Mouse (Mus musculus): Measurements from ENCODE around the gene Nectin3.
A peak's percentile ranks its signal among the peaks of the same experiment; 100 is the strongest.

The Nectin3 gene

DNA sequence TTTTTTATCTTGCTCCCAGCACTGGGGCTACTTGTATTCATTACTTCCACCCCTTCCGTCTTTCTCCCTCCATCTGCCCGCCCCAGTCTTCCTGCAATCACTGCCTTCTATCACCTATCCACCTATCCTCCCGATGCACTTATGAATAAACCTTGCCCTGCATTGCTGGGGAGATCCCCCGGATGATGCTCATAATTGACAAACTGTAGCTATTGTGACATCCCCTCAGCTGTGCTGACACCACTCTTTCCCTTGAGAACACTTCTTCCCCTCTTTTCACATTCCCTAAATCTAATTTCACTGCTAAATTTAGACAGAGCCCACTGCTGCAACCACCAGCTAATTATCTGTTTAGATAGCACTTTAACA, at the start of gene Nectin3:
Gene Nectin3, minus strand, starts transcription at position 105 of the 369 bp plus-strand sequence.
- DNase-seq, result peak in 1 of 2 experiments; percentile 0

DNA sequence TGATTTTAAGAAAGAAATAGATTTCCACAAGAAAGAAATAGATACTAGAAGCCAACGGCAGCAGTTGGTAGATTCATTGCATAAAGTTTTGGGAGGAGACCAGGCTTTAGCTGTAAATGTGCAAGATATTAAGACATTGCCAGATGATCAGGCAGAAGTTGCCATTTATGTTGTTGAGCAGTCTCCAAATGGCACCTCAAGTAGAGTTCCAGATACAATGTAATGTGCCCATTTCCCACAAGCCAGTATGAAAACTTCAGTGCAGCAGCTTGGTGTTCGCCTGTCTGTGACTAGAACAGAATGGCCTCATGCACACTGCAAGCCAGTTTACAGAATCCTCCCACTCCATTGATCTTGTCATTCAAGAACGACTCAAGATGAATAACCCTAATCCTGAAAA, 39.8 kb upstream of the Nectin3 start:
- DNase-seq, result no peak

DNA sequence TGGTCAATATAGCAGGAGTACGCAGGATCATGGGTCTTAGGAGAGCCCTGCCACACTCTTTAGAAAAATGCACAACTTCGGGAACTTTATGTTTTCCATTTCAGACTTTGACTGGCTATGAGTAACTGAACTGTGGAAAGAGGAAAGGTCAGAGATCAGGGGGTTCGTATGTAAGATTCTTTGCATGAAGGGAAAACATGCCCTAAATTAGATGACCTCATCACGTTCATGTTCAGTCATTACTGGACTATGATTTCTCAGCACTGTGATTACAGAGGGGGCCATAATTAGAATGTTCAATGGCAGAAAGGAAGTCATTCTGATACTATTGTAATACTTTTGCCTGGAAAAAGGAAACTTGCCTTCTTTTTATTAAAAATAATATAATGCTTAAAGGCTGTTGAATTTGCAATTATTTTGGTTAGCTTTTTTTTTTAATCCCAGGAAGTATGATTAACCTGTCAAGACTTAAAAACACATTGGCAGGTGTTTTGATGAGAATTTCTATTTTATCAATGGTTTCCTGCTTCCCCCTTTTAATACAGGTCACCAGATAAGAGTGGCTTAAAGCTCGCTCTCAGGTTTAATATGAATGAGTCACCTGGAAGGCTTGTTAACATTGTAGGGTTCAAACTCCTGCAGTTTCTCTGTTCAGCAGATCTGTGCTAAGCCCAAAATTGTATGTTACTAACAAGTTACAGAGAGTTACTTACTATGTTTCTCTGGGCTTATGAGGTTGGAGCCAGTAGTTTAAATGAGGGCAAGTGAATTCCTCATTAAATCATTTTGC, 34.3 kb upstream of the Nectin3 start:
- DNase-seq, result no peak

DNA sequence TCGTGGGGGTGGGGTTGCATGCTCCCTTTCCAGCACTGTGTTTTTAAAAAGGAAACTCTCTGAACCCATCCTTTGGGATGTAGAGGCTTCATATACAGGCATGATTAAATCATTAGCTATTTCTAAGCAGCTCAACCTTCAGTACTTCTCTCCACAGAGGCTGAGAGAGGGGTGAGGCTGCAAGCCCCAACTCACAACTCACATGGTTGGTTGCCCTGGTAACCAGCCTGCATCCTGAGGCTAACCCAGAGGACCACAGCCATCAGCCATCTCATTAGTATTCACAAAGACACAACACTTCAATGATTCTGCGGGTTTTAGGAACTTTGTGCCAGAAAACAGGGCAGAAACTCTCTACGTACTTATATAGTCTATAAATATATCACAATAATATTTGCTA, 32.7 kb upstream of the Nectin3 start:
- no peak for DNase-seq

DNA sequence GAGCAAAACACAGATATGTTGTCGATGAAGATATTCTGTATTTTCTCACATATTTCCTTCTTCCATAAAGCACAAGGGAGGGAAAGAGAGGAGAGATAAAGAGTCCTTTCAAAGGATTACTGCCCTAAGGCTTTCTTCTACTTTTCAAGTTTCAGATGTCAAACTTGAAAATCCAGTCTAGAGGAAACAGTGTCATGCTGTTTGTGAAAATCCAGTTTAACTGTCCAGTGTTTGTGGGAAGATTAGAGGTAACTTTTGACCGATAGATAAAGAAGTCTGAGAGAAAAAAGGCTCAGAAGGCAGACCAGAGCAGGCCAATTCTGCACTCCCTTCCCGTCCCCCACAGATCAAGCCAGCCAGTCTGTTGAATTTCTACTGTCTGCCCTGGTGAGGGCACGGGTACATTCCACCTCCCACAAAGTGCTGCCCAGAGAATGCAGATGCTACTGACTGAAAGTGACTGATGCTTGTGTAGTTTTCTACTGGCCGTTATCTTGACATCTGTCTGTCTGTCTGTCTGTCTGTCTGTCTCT, 22.6 kb upstream of the Nectin3 start:
- DNase-seq, result no peak

DNA sequence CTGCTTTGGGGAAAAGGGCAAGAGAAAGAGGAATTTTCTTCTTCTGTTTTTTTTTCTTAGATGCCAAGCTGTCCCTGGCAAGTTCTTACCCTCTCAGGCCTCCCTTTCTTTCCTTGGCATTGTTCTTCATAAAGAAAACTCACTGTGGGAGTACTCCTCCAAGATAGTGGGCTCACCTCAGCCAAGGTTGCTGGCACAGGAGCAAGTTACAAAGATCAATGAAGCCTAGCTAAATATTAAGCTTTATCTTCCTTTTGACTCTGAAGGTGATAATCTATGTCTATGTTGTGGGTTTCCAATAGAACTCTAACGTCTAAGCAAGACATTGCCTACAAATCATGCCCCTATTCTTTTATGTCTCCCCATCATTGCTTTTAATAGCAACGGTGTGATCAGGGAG, 21.3 kb upstream of the Nectin3 start:
- DNase-seq, result no peak

DNA sequence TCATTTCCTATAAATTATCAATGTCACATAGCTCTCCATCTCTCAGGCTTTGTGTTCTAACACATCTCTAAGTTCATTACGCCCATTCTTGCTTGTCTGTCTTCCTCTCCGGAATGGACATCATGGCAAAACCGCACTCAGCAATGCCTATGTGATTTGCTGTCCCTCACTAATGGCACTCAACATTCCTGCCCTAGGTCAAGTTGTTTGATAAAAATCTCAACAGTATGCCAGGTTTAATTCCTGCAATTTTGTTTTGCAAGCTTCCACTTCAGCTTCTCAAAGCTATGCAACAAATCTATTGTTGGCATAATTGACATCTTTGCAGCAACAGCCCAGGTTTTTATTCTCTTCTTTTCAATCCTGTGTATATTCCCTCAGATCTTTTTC, 9.6 kb upstream of the Nectin3 start:
- DNase-seq, result no peak

DNA sequence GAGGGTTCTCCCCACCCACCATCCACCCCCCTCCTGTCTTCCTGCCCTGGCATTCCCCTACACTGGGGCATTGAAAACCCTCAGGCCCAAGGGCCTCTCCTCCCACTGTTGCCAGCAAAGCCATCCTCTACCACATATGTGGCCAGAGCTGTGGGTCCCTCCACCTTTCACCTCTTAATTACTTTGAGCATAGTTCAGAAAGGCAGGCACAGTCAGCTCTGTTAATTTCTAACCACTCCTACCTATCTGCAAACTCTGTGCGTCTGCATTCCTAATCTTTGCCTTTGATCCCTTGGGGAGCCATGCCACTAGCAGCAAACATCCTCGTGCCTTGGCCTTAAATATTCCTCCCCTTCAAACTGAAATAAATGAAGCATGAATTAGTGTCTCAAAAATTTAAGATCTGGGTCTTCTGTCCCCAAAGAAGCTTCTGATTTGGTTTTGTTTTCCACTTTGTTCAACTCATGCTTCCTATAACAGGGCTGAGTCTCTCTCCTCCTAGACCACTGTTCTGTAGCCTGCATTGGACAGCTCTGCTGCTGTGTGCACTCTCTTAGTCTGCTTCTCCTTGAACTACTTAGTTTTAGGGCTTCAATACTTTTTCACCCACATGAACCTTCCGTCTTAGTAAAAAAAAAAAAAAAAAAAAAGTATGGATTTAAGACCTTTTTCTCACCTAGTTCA, 9.1 kb upstream of the Nectin3 start:
- no peak for DNase-seq

DNA sequence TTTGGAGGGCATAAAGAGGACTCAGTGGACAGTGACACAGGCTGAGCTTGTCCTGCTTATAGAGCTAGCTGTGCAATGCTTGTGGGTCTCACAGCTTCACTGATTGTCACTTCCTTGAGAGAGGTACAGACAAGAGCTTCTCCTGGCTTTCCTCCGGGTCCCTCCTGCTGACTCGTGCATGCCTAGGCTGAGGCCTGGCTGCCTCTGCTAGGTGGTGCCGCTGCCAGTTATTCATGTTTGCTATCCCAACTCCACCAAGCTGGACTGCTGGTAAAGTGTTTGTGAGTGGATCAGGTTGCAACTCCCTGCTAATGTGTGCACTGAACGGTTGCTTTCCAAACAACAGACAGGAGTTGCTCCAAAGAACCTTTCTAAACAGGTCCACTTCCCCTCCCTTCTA, 5.7 kb upstream of the Nectin3 start:
- DNase-seq, result no peak

DNA sequence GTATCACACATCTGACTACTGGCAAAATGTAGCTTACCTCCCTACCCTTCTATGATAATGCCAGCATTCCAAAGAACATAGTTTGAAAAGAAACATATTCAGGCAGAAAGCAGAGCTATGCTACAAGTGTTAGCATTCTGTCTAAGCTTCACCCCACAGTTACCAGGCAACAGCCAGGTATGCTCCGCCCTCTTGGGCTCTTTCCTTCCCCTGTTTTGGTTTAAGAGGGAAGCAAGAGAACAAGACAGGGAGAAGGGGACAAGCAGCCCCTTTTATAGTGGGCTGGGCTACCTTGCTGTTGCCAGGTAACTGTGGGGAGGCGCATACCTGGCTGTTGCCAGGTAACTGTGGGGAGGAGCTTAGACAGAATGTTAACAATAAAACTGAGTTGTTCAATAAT, 4.0 kb upstream of the Nectin3 start:
- DNase-seq, result no peak

DNA sequence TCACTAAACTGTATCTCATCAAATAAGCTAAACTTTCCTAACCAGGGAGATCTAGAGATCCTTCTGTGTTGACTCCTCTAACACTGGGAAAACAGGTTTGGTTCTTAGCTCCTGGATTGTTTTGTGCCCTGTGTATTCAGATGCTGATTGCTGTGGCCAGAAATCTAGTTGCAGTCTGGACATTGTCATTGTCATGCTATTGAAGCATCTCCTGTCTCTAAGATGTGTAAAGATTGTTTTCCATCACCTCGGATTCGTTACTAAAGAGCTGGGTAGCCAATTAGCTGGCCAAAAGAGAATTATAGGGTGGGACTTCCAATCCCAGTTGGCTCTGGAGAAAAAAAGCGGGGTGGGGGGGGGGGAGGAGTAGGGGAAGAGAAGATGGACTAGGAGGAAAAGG, 2.4 kb upstream of the Nectin3 start:
- DNase-seq, result no peak

DNA sequence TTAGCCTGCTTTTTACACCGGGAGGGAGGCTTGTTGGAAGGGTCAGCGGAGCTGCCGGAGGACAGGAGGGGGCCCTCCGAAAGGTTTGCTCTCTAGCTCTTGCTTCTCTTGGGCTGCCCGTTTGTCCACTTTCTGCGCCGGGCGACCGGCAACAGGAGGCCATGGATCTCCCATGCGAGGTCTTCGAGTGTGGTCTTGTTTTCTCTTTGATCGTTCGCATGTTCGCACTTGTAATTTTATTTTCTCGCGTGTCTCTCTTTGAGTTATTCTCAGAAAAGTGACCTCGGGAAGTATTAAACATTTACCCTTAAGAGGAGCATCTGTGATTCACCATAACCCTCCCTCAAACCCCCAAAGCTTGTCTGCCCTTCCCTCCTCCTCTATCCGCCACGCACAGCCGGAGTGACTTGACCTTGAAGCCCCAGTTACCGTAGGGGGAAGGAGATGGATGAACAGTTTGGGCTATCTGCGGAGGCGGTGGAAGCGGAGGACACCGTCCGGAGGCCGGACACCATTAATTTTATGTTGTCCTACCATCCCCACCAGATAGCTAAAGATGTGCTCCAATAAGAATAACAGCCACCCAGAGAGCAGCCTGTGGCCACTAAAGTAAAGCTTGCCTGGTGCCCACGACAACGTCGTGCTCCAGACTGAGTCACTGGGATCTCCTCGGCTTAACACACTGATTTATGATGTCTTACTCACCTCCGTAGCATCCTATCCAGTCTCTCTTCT, 472 bp downstream of the Nectin3 start:
- peak in 1 of 2 experiments; percentile 0 for DNase-seq

DNA sequence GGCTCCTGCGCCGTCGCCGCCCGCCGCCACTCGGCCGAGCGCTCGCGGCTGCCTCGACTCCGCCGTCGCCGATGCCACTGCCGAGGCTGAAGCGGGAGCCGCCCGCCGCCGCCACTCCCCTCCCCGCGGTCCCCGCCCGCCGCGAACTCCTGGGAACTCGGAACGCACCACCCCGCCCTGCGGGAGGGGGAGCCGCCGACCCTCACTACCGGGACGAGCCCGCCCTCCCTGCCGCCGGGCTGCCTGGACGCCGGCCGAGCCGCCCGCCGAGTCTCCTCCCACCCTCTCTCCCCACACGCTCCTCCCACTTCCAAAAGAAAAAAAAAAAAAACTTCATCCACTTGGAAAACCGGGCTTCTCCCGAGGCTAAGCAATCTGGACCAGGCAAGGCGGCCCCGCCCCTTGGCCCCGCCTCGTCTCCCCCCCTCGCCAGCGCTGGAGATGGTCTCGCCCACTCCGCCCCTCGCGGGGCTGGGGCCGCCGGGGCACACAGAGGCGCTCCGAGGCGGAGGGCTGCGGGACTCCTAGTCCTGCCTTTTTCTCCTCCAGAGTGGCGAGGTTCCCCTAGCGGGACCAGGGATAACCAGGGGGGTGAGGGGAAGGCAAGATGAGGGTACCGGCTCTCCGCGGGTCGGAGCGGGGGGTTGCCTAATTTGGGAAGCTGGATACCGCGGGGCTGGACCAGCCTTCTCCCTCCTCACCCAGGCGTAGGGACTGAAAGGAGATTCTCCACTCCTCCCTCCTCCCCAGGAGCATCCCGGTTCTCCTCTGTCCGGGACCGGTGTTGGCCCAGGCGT, 1.2 kb downstream of the Nectin3 start:
- DNase-seq, result peak; percentile 1 to 8

DNA sequence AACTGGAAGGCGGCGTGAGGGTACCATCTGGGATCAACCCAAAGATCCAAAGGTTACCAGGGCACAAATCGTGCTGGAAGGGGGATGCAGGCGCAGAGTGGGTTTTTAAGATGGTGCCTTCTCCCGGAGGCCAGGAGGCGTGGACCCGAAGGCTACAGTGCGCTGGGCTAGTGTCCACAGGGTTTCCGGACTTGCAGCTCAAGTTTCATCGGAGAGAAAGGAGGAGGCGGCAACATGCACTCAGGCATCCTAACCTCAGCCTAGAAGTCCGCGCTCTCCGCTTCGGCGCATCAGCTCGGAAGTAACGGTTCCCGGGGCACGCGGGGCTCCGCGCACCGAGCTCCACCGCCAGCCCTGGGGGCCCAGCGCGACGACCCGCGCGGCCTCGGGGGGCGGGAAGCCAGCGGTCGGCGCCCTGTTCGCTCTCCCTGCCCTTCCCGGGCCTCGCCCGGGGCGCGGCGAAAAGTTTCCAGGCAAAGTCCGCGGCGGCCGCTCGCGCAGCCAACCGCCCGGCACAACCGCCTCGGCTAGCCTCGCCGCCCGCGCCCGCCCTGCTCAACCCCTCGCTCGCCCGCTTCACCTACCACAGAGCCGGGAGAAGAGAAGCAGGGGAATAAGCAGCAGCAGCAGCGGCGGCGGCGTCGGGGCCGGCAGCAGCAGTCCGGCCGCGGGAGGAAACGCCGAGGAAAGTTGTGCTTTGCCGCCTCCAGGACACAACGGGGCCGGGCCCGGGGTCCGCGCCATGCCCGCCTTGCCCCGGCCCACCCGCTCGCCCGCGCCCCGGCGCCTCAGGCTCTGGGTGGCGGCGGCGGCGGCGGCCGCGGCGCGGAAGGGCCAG, 2.1 kb downstream of the Nectin3 start:
- DNase-seq, result peak; percentile 1

DNA sequence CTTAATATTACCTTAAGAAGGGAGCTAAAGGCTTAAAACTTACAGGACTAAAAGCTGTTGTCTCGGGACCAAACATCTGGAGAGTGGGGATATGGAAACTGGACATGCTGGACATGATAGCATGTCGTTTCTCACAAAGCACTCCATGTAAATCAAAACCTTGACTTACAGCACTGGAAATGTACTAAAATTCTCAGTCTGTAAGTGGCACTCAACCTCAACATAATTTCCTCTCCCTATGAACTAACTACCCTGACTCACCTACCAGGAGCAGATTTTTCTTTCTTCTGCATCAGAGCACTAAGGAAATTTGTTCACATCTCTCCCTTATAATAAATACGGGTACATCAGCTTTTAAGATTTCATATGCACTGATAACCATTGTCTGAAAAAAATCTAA, 3.1 kb downstream of the Nectin3 start:
- DNase-seq, result no peak

DNA sequence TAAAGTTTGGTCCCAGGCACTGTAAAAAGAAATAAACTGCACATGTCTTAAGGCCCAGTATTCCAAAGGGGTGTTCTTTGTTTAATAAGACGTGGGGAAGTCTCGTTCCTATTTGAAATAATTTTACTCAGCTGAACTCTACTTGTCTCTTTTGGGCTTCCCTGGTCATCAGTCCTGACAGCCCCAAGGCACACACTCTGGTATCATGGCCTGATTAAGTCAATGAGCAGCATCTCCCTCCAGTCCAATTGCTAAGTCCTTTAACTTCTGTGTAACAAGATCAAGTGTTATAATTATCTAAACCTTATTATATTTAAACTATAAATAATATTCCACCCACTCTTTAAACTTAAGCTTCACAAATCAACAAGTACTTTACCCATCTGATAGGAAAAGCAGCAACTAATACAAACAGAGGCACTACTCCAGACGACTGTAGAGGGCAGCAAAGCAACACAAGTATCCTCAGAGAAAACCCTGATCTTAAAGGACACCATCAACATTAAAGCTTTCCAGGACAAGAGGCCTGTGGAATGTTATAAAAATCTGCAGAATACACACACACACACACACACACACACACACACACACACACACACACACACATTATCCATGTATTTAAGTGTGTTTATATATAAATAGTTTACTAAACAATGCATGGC, 10.8 kb downstream of the Nectin3 start:
- DNase-seq, result no peak

DNA sequence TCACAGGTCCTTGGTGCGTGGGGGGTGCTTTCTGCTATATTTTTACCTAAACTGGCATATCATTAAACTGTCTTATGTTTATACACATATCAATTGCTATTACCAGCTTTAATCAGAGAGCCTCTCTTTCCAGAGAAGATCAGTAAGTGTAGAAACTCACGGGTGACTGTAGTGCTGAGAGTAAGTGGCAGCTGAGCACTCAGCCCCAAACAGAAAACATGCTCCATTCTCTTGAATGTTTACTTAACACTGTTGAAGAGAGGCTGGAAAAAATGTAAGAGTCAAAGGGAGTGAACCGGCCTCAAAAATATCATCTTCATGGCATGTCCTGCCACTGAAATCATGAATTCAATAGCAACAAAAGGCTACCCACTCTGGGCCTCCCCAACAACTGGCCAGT, 21.0 kb downstream of the Nectin3 start:
- no peak for DNase-seq

DNA sequence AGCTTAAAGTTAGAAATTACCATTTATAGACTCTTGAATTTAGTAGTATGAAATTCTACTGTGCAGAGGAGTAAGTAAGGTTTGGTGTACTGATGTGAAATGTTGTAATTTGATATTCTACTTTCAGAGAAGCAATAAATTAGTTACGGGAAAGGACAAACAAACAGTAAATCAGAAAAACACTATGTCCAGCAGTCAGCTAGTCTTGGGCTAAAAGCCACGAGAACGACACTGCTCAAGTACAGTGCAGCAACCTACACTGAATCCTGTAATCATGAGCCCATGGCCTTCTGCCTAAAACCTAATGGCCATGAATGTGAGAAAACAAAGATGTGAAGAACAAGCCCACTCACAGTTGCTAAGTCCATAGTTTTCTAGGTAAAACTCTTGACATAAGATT, 46.9 kb downstream of the Nectin3 start:
- no peak for DNase-seq

DNA sequence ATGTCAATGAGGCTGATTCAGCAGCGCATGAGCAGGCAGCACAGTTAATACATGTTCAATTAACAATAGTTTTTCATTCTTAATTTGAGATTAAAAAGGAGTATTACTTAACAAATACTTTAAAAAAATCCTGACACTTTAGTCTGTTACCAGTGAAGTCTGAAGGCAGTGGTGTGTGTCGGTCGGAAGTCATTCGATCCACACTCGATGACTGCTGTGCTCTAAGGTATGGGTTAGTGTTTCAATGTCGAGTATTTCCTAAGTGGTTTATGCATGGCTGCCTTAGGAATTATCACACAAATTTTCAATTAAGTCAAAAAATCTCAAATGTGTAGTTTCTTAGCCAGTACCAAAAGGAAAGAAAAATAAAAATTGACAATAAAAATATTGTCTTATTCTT, 49.3 kb downstream of the Nectin3 start:
- DNase-seq, result no peak

DNA sequence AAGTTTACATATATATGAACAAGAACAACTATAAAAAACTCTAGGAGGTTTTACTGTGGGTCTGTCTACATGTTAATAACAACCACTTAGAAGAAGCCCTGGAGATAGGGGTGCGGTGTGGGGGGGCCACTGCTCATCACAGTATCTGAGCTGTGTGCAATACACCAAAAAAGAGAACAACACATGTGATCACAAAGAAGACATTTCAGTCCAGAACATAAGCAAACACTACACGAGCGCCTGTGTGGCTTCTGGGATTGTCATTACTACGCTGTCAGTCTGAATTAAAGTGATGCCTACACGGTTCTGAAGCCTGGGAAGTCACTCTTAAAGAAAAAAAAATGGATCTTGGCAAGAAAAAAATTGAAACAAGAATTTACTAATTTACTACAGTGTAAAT, 67.0 kb downstream of the Nectin3 start:
- DNase-seq, result no peak

DNA sequence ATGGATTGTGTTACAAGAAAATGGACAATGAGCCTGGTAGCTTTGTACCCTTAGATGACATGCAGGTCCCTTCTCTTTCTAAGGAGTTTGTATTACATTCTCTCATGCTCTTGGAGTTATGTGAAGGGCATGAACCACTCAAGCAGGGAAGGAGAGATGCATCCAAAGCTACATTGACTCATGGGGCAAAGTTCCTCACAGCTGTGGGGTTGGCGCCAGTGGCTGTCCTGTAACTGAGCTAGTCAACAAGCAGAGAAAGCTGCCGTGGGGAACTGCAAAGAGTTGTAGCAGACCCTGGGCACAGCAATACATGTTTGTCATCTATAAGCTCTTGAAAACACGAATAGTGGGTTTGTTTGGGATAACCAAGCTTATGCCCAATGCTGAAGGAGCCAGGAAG, 82.1 kb downstream of the Nectin3 start:
- no peak for DNase-seq

DNA sequence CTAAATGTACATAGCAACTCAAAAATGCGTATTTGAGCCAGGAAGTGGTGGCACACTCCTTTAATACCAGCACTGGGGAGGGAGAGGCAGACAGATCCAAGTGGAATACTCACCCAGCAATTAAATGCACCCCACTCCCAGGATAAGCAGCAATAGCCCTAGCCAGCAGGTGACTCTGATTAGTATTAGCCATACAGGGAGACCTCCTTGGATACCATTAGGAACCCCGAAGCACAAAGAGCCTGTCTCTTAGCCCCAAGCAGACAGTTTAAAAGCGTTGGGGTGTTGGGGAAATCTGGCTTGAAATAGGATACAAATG, 87.6 kb downstream of the Nectin3 start:
- DNase-seq, result no peak

Data from B cell, adult 2 months (primary cell).